Mouse (Mus musculus) kidney, embryonic 15.5 days (tissue): ENCODE data around the gene Efcab12. TPM values are rescaled to one million over a fixed set of nuclear protein-coding genes. Genes with fewer than 3 reads are reported as not detected.

Experiments used
- microRNA-seq: library from miRNA; unstranded; fragments of <30 nt; microRNA quantifications from one replicate; pipeline ENCODE4, GENCODE M21; 2016
- polyA plus RNA-seq: library from polyadenylated mRNA; unstranded; fragments of >200 nt; fragmentation: Nextera tagmentation; extraction: Ambion mirVana; gene quantifications from 2 replicates; pipeline ENCODE4 v1.2.1, GENCODE M21; 2015

Gene Efcab12
- polyA plus RNA-seq, 1 experiment from 2014 or later, result 1.8 TPM

Small RNAs within 50 kb of the gene (microRNA-seq; reads per million reads assigned to microRNA genes)
- gene Mir7660, result not detected

Other genes with a start within 250 kb of the Efcab12 start
- 3.5 and 4.2 TPM in 2 replicates for gene Mkrn2os, start 245.8 kb downstream of the Efcab12 start, polyA plus RNA-seq
- 27.6 and 28.2 TPM in 2 replicates for gene Mkrn2, start 236.5 kb downstream of the Efcab12 start, polyA plus RNA-seq
- gene Raf1, start 161.8 kb downstream of the Efcab12 start, polyA plus RNA-seq, result 87.0 and 94.9 TPM in 2 replicates
- gene Tmem40, start 76.0 kb downstream of the Efcab12 start, polyA plus RNA-seq, result 1.8 and 2.2 TPM in 2 replicates
- 35.2 and 37.4 TPM in 2 replicates for gene Cand2, start 63.9 kb downstream of the Efcab12 start, polyA plus RNA-seq
- gene Rpl32, start 29.7 kb downstream of the Efcab12 start, polyA plus RNA-seq, result 2,232 and 2,490 TPM in 2 replicates
- 21.3 and 21.7 TPM in 2 replicates for gene Mbd4, start 15.0 kb upstream of the Efcab12 start, polyA plus RNA-seq
- gene Ift122, start 15.1 kb upstream of the Efcab12 start, polyA plus RNA-seq, result 32.0 and 36.9 TPM in 2 replicates
- gene Rho, start 93.3 kb upstream of the Efcab12 start, polyA plus RNA-seq, result 0.10 and 0.14 TPM in 2 replicates
- not detected in 2 replicates for gene H1foo, start 106.5 kb upstream of the Efcab12 start, polyA plus RNA-seq
- 47.3 and 52.7 TPM in 2 replicates for gene Plxnd1, start 156.6 kb upstream of the Efcab12 start, polyA plus RNA-seq